Mouse (Mus musculus) embryonic fibroblast, embryonic 13.5 days (primary cell): ENCODE measurements around the gene Nup93. TPM values are rescaled to one million over a fixed set of nuclear protein-coding genes. Genes with fewer than 3 reads are reported as not detected.
"Not testable (repeated sequence)": the region's sequence is repeated elsewhere in the genome, so short reads cannot be mapped to it uniquely, and the experiment has no call there.

Source experiments
- H3K27ac ChIP-seq: 2 replicates; pipeline ENCODE4 v1.5.1; 2012; ENCODE audit warnings: low read length, control low read depth, inconsistent platforms; ENCODE audit not compliant: insufficient read depth
- H3K4me1 ChIP-seq: 2 replicates; pipeline ENCODE4 v1.6.1; 2011; ENCODE audit warnings: low read length; ENCODE audit not compliant: control insufficient read depth, insufficient read depth
- H3K4me3 ChIP-seq: 2 replicates; pipeline ENCODE4 v1.5.1; 2011; ENCODE audit warnings: mild to moderate bottlenecking, control low read depth, low read length; ENCODE audit not compliant: insufficient read depth
- CTCF ChIP-seq: IDR thresholded peaks from 2 replicates; pipeline ENCODE4 v1.5.1; 2011; ENCODE audit warnings: mild to moderate bottlenecking, control low read depth, low read length, moderate library complexity, borderline replicate concordance; ENCODE audit not compliant: insufficient read depth
- POLR2A ChIP-seq: IDR thresholded peaks from 2 replicates; pipeline ENCODE4 v1.6.1; 2011; ENCODE audit warnings: low read depth, mild to moderate bottlenecking, control low read depth, low read length, moderate library complexity
- polyA plus RNA-seq: library from polyadenylated mRNA; stranded (reverse); fragments of >200 nt; gene quantifications from 2 replicates; pipeline ENCODE4 v1.2.4, GENCODE M21; 2011; ENCODE audit warnings: low read depth; ENCODE audit not compliant: missing spikeins, insufficient read length

Nup93 gene
- 58.2 and 65.0 TPM in 2 replicates for polyA plus RNA-seq

- H3K4me3 ChIP-seq, result peak within 1 kb of the TSS; percentile 72
These were observed at the start of gene Nup93 for GRCm38 (mm10) chr8:94214252-94215173. TSS of gene Nup93 (plus strand) at chr8:94214564.

GRCm38 (mm10) chr8:94165772-94166171 lies 48.6 kb upstream of the Nup93 start:
- not testable (repeated sequence) for H3K27ac ChIP-seq, H3K4me3 ChIP-seq, H3K4me1 ChIP-seq

More at GRCm38 (mm10) chr8:94214252-94215173, at the start of gene Nup93:
- Histone ChIP-seq H3K4me1 (peaks cover 7% of the 10 kb centered on the region; the same call in 1 of the 2 replicates), H3K27ac (peak within 1 kb of the TSS; percentile 28; the same call in 1 of the 2 replicates)
- peak; percentile 86 for TF ChIP-seq POLR2A
- TF ChIP-seq CTCF, result no peak

- no peak overlapping the region for H3K4me3 ChIP-seq
- H3K4me1 ChIP-seq, result peaks cover 8% of the 10 kb centered on the region; the same call in 1 of the 2 replicates
- no peak for TF ChIP-seq POLR2A
- TF ChIP-seq CTCF, result peak; percentile 68
- no peak overlapping the region for H3K27ac ChIP-seq
These were observed 47.1 kb upstream of the Nup93 start for GRCm38 (mm10) chr8:94167244-94167643.

GRCm38 (mm10) chr8:94169547-94169946 lies 44.8 kb upstream of the Nup93 start:
- no peak overlapping the region for H3K27ac ChIP-seq
- peaks cover 9% of the 10 kb centered on the region; the same call in 1 of the 2 replicates for H3K4me1 ChIP-seq
- H3K4me3 ChIP-seq, result no peak overlapping the region
- TF ChIP-seq POLR2A (no peak), CTCF (no peak)

- peaks cover 11% of the 10 kb centered on the region; the same call in 1 of the 2 replicates for H3K4me1 ChIP-seq
- no peak overlapping the region for H3K4me3 ChIP-seq
- TF ChIP-seq POLR2A (no peak), CTCF (no peak)
- H3K27ac ChIP-seq, result peak overlapping the region; percentile 15; the same call in 1 of the 2 replicates
These were observed 43.0 kb upstream of the Nup93 start for GRCm38 (mm10) chr8:94171321-94171755.

- H3K27ac ChIP-seq, result no peak within 1 kb of the TSS
- H3K4me3 ChIP-seq, result peak within 1 kb of the TSS; percentile 59
- TF ChIP-seq POLR2A (no peak), CTCF (no peak)
- H3K4me1 ChIP-seq, result 0 out of 2 replicates have a peak, but pooled peaks cover 9% of the 10 kb centered on the region
These were observed 42.1 kb upstream of the Nup93 start, which contains the start of gene Mt2 for GRCm38 (mm10) chr8:94172075-94172808. TSS of gene Mt2 (plus strand) at chr8:94172664.

GRCm38 (mm10) chr8:94172809-94173732 lies 41.3 kb upstream of the Nup93 start:
- Histone ChIP-seq H3K27ac (no peak overlapping the region), H3K4me1 (0 out of 2 replicates have a peak, but pooled peaks cover 9% of the 10 kb centered on the region), H3K4me3 (peak overlapping the region; percentile 59)
- TF ChIP-seq POLR2A, result peak; percentile 90
- no peak for TF ChIP-seq CTCF

GRCm38 (mm10) chr8:94173848-94174403 lies 40.4 kb upstream of the Nup93 start:
- peak overlapping the region; percentile 59; the same call in 1 of the 2 replicates for H3K4me3 ChIP-seq
- H3K4me1 ChIP-seq, result 0 out of 2 replicates have a peak, but pooled peaks cover 9% of the 10 kb centered on the region
- no peak for TF ChIP-seq CTCF
- 0 out of 2 replicates have a peak, but pooled peaks have one; percentile 7 for TF ChIP-seq POLR2A
- H3K27ac ChIP-seq, result no peak overlapping the region
